Mouse (Mus musculus) CD4-positive naive resting alpha-beta T cell, adult 57 days (primary cell): ENCODE data around the gene Ccz1. TPM values are rescaled to one million over a fixed set of nuclear protein-coding genes. Genes with fewer than 3 reads are reported as not detected.

Experiments used
- total RNA-seq: library from RNA; stranded (reverse); gene quantifications from one replicate; pipeline ENCODE4 v1.2.4, GENCODE M21; 2023

Ccz1 gene
- 54.8 TPM for total RNA-seq

GRCm38 (mm10) chr5:144014551-144015311 is at the start of gene Ccz1:
Ccz1 (minus strand) TSS chr5:144014877.

GRCm38 (mm10) chr5:144026620-144027263 is 12.1 kb upstream of the Ccz1 start, which contains the start of gene Ocm:
Ocm (minus strand) TSS chr5:144026670.

Other genes starting within 250 kb of the Ccz1 start
- gene Eif2ak1, start 197.1 kb downstream of the Ccz1 start, total RNA-seq, result 35.1 TPM
- gene Ankrd61, start 117.2 kb downstream of the Ccz1 start, total RNA-seq, result not detected
- 29.6 TPM for gene Aimp2, start 105.0 kb downstream of the Ccz1 start, total RNA-seq
- 28.5 TPM for gene Pms2, start 104.9 kb downstream of the Ccz1 start, total RNA-seq
- 3.2 TPM for gene Gm42421, start 86.7 kb downstream of the Ccz1 start, total RNA-seq
- gene Rsph10b, start 81.8 kb downstream of the Ccz1 start, total RNA-seq, result 0.98 TPM
- not detected for gene Ocm, start 11.8 kb upstream of the Ccz1 start, total RNA-seq
- gene Lmtk2, start 85.6 kb upstream of the Ccz1 start, total RNA-seq, result 32.8 TPM
- 1.2 TPM for gene Bhlha15, start 175.4 kb upstream of the Ccz1 start, total RNA-seq
- 453 TPM for gene Tecpr1, start 208.7 kb upstream of the Ccz1 start, total RNA-seq
- 43.2 TPM for gene Bri3, start 229.6 kb upstream of the Ccz1 start, total RNA-seq